Mouse (Mus musculus): ENCODE measurements around the gene Olfr1176. TPM values are rescaled to one million over a fixed set of nuclear protein-coding genes. Genes with fewer than 3 reads are reported as not detected.

The Olfr1176 gene
- polyA plus RNA-seq (2015; fragmentation: Nextera tagmentation; extraction: Ambion mirVana), result not detected in 2 replicates

DNA sequence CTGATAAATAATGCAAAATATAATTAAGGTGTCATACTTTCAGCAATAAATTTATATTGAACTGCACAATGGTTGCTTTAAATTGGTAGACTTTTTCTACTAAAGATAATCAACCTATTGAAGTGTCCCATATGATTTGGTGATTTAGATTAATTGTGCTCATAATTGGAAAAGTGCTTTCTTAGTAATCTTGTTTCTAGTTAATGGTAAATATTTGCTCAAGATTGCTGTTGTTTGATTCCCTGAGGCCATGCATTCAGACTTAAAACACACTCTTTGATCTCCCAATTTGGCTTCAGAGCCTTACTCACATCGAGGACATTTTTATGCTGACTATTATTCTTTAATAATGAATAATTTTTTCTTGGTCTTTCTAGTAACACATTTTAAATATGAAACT is at the start of gene Olfr1176:
Olfr1176 (plus strand) TSS at position 301 of the 400 bp plus-strand sequence.
- WGBS, result 72% methylated on average over 1 of the region's 1 CpGs
- Histone ChIP-seq H3K4me2 (replicated peaks) (no peak within 1 kb of the TSS), H3K27me3 (no peaks in the 10 kb centered on the region), H3K36me3 (no peaks in the 10 kb centered on the region), H3K4me3 (replicated peaks) (no peak within 1 kb of the TSS), H3K9ac (replicated peaks) (no peak within 1 kb of the TSS), H3K9me3 (no peaks in the 10 kb centered on the region), H3K27ac (no peak within 1 kb of the TSS), H3K4me1 (replicated peaks) (no peaks in the 10 kb centered on the region)
- no peak for ATAC-seq

DNA sequence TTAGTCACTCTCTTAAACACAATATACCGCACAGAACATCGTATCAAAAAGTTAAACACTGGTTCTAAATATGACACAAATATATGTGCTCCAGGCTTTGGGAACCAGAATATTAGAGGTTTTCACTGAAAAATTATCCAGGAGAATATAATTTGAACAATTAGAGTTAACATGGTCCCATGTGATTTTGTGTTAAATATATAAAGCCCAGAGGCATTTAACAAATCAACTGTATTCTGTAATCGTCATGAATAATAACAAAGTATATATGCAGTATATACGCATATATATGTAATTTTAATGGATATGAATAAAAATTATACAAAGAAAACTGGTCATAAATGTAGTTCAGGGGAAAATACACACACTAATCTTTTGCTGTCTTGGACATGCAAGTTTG is 21.5 kb upstream of the Olfr1176 start, which contains the start of gene Olfr1174-ps:
Olfr1174-ps (minus strand) TSS at position 101 of the 400 bp plus-strand sequence.
- Histone ChIP-seq H3K9ac (replicated peaks) (no peak within 1 kb of the TSS), H3K4me2 (replicated peaks) (no peak within 1 kb of the TSS), H3K4me3 (replicated peaks) (no peak within 1 kb of the TSS), H3K9me3 (no peaks in the 10 kb centered on the region), H3K27ac (no peak within 1 kb of the TSS), H3K36me3 (no peaks in the 10 kb centered on the region), H3K27me3 (no peaks in the 10 kb centered on the region), H3K4me1 (replicated peaks) (no peaks in the 10 kb centered on the region)
- ATAC-seq, result no peak
- 91% methylated on average over 4 of the region's 4 CpGs for WGBS

DNA sequence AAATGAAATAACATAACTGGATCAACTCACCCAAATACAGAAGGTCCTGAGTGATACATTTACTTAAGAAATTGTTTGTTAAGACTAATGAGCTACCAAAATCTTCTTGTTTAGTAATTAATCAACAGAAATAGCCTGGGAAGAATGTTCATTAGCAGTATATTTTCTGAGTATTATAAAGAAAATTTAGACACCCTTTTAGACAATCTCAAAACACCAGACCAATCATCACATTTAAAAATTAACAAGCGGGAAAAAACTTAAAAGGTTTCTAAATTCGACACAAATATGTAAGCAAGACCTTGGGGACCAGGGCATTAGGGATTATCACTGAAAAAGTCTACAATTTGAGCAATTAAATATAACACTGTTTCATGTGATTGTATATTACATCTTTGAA is 9.4 kb upstream of the Olfr1176 start, which contains the start of gene Olfr1175-ps:
Olfr1175-ps (minus strand) TSS at position 101 of the 400 bp plus-strand sequence.
- Histone ChIP-seq H3K9ac (replicated peaks) (no peak within 1 kb of the TSS), H3K4me2 (replicated peaks) (no peak within 1 kb of the TSS), H3K4me1 (replicated peaks) (no peaks in the 10 kb centered on the region), H3K9me3 (no peaks in the 10 kb centered on the region), H3K27me3 (no peaks in the 10 kb centered on the region), H3K36me3 (no peaks in the 10 kb centered on the region), H3K27ac (no peak within 1 kb of the TSS), H3K4me3 (replicated peaks) (no peak within 1 kb of the TSS)
- WGBS, result 87% methylated on average over 2 of the region's 2 CpGs
- no peak for ATAC-seq

DNA sequence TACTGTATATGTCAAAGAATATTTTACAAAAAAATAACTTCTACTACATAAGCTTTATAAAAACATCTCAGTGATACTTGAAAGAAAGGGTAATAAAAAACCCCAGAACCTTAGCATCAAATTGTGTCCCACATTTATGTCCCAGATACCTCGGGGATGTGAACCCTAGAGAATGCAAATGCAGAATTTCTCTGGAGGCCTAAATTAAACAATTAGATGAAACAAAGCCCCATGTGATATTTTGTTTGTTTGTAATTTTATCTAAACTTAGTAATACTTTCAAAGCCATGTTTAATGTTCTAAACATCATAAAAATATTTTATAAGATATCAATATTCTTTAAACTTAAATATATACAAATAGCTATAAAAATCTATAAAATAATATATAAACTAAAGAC is 9.9 kb downstream of the Olfr1176 start, which contains the start of gene Olfr1177-ps:
Olfr1177-ps (minus strand) TSS at position 101 of the 400 bp plus-strand sequence.
- Histone ChIP-seq H3K9ac (replicated peaks) (no peak within 1 kb of the TSS), H3K9me3 (no peaks in the 10 kb centered on the region), H3K27me3 (no peaks in the 10 kb centered on the region), H3K4me2 (replicated peaks) (no peak within 1 kb of the TSS), H3K4me3 (replicated peaks) (no peak within 1 kb of the TSS), H3K36me3 (no peaks in the 10 kb centered on the region), H3K27ac (no peak within 1 kb of the TSS), H3K4me1 (replicated peaks) (no peaks in the 10 kb centered on the region)
- ATAC-seq, result no peak
- WGBS, result 88% methylated on average over 1 of the region's 1 CpGs

DNA sequence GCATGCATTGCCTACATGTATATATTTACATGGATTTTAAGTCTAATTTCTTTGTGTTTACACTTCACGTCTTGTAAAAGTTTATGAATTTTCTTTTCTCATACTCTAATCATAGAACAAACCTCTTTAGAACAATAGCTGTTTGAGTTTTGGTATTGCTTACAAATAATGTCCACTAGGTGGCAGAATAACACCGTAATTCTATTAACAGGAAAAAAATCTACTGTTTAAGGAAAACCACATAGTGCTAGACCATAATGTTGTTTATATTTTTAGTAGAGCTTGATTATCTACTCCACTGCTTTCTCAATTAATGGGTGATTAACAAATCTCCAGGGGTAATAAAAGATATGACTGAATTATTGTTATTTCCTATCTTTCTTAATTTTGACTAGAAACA is 19.8 kb downstream of the Olfr1176 start:
- Histone ChIP-seq H3K4me3 (replicated peaks) (no peak overlapping the region), H3K36me3 (no peaks in the 10 kb centered on the region), H3K9ac (replicated peaks) (no peak overlapping the region), H3K4me1 (replicated peaks) (no peaks in the 10 kb centered on the region), H3K27ac (no peak overlapping the region), H3K4me2 (replicated peaks) (no peak overlapping the region), H3K27me3 (no peaks in the 10 kb centered on the region), H3K9me3 (no peaks in the 10 kb centered on the region)
- ATAC-seq, result peak; percentile 60
- WGBS, result 3% methylated on average over 2 of the region's 2 CpGs

DNA sequence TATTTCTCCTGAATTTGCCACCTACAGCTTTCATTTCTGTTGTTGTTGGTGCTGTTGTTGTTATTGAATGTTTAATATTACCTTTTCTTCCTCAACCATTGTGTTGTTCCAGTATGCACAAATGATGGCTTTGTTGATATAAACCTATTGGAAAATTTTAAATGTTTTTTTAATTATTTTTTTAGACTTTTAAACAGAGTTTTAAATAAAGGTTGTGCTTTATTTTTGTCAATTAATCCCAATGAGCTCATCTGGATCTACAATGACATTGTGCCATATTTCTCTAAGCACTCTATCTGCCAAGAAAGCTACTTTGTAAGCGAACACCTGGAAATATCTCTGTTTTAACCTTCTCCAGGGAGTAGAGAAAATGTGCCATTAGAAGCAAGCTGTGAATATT is 50.2 kb downstream of the Olfr1176 start, which contains the start of gene Olfr1178:
Olfr1178 (plus strand) TSS at position 301 of the 400 bp plus-strand sequence.
- ATAC-seq, result no peak
- H3K27ac ChIP-seq, result no peak within 1 kb of the TSS
- H3K9me3 ChIP-seq, result no peaks in the 10 kb centered on the region
- H3K27me3 ChIP-seq, result no peaks in the 10 kb centered on the region
- WGBS, result 88% methylated on average over 1 of the region's 1 CpGs
- H3K4me1 ChIP-seq (replicated peaks), result no peaks in the 10 kb centered on the region
- no peak within 1 kb of the TSS for H3K4me3 ChIP-seq (replicated peaks)
- no peak within 1 kb of the TSS for H3K9ac ChIP-seq (replicated peaks)
- no peak within 1 kb of the TSS for H3K4me2 ChIP-seq (replicated peaks)
- no peaks in the 10 kb centered on the region for H3K36me3 ChIP-seq

Other genes starting within 250 kb of the Olfr1176 start
- not detected in 2 replicates for gene Olfr1164, start 242.8 kb upstream of the Olfr1176 start, polyA plus RNA-seq (2015; fragmentation: Nextera tagmentation; extraction: Ambion mirVana)
- not detected in 2 replicates for gene Olfr1166, start 208.4 kb upstream of the Olfr1176 start, polyA plus RNA-seq (2015; fragmentation: Nextera tagmentation; extraction: Ambion mirVana)
- gene Olfr1167, start 181.5 kb upstream of the Olfr1176 start, polyA plus RNA-seq (2015; fragmentation: Nextera tagmentation; extraction: Ambion mirVana), result not detected in 2 replicates
- gene Olfr1168, start 154.8 kb upstream of the Olfr1176 start, polyA plus RNA-seq (2015; fragmentation: Nextera tagmentation; extraction: Ambion mirVana), result not detected in 2 replicates
- not detected in 2 replicates for gene Olfr1170, start 108.4 kb upstream of the Olfr1176 start, polyA plus RNA-seq (2015; fragmentation: Nextera tagmentation; extraction: Ambion mirVana)
- not detected in 2 replicates for gene Olfr1173, start 56.8 kb upstream of the Olfr1176 start, polyA plus RNA-seq (2015; fragmentation: Nextera tagmentation; extraction: Ambion mirVana)
- not detected in 2 replicates for gene Olfr1174-ps, start 21.6 kb upstream of the Olfr1176 start, polyA plus RNA-seq (2015; fragmentation: Nextera tagmentation; extraction: Ambion mirVana)
- not detected in 2 replicates for gene Olfr1175-ps, start 9.5 kb upstream of the Olfr1176 start, polyA plus RNA-seq (2015; fragmentation: Nextera tagmentation; extraction: Ambion mirVana)
- gene Olfr1177-ps, start 9.8 kb downstream of the Olfr1176 start, polyA plus RNA-seq (2015; fragmentation: Nextera tagmentation; extraction: Ambion mirVana), result not detected in 2 replicates
- not detected in 2 replicates for gene Olfr1178, start 50.3 kb downstream of the Olfr1176 start, polyA plus RNA-seq (2015; fragmentation: Nextera tagmentation; extraction: Ambion mirVana)
- not detected in 2 replicates for gene Olfr1179, start 69.7 kb downstream of the Olfr1176 start, polyA plus RNA-seq (2015; fragmentation: Nextera tagmentation; extraction: Ambion mirVana)
- not detected in 2 replicates for gene Olfr1180, start 82.4 kb downstream of the Olfr1176 start, polyA plus RNA-seq (2015; fragmentation: Nextera tagmentation; extraction: Ambion mirVana)
- not detected in 2 replicates for gene Olfr1181, start 89.5 kb downstream of the Olfr1176 start, polyA plus RNA-seq (2015; fragmentation: Nextera tagmentation; extraction: Ambion mirVana)
- not detected in 2 replicates for gene Gm13757, start 112.4 kb downstream of the Olfr1176 start, polyA plus RNA-seq (2015; fragmentation: Nextera tagmentation; extraction: Ambion mirVana)
- not detected in 2 replicates for gene Olfr1183, start 118.1 kb downstream of the Olfr1176 start, polyA plus RNA-seq (2015; fragmentation: Nextera tagmentation; extraction: Ambion mirVana)
- gene Olfr1184, start 146.9 kb downstream of the Olfr1176 start, polyA plus RNA-seq (2015; fragmentation: Nextera tagmentation; extraction: Ambion mirVana), result not detected in 2 replicates
- gene Olfr1185-ps1, start 156.6 kb downstream of the Olfr1176 start, polyA plus RNA-seq (2015; fragmentation: Nextera tagmentation; extraction: Ambion mirVana), result not detected in 2 replicates
- gene Olfr1186, start 181.8 kb downstream of the Olfr1176 start, polyA plus RNA-seq (2015; fragmentation: Nextera tagmentation; extraction: Ambion mirVana), result not detected in 2 replicates
- not detected in 2 replicates for gene Olfr1188, start 220.2 kb downstream of the Olfr1176 start, polyA plus RNA-seq (2015; fragmentation: Nextera tagmentation; extraction: Ambion mirVana)
- not detected in 2 replicates for gene Olfr1189, start 249.7 kb downstream of the Olfr1176 start, polyA plus RNA-seq (2015; fragmentation: Nextera tagmentation; extraction: Ambion mirVana)